Mouse (Mus musculus): ENCODE results near the gene Atg4d.
A peak's percentile ranks its signal among the peaks of the same experiment; 100 is the strongest.
"Not testable (repeated sequence)": the region's sequence is repeated elsewhere in the genome, so short reads cannot be mapped to it uniquely, and the experiment has no call there.

The Atg4d gene

GRCm38 (mm10) chr9:21314367-21315140 is 49.5 kb downstream of the Atg4d start:
- no peak for DNase-seq (ENCODE audit: low spot score)

DNA sequence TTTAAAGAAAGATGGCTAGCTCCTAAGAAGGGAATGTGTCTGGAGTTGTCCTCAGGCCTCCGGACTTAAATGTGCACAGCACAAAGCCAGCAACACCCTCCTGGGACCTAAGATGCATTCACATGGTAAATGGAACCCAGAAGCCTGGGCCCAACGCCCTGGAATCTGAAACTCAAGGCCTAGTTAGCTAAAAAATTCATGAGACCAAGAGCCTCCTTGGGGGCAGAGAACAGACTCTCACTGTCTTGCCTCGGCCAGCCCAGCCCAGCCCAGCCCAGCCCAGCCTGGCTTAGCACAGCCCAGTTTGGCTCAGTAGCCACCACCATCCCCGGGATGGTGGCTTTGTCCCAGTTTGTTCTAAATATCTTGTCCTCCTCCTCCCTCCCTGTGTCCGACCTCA is 50.3 kb downstream of the Atg4d start:
- no peak for DNase-seq (ENCODE audit: low spot score)

DNA sequence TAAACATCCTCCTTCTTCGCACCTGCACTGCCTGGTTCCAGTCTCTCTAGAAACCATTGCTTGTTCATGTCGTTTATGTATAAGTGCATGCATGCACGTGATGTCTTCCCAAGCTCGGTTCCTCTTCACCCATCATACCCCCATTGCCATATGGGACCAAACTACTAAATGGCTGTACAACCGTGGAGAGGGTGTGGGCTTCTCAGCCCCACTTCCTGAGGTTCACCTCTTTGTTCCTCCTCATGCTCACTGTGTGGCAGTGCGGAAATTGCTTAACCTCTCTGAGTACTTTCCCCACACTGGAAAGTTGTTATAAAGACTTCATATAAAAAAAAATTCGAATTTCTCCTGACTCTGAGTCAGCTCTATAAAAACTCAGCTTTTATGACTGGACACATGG is 51.6 kb downstream of the Atg4d start:
- DNase-seq (ENCODE audit: low spot score) = peak; percentile 61

GRCm38 (mm10) chr9:21318792-21319191 is 53.7 kb downstream of the Atg4d start:
- DNase-seq (ENCODE audit: low spot score) = no peak

DNA sequence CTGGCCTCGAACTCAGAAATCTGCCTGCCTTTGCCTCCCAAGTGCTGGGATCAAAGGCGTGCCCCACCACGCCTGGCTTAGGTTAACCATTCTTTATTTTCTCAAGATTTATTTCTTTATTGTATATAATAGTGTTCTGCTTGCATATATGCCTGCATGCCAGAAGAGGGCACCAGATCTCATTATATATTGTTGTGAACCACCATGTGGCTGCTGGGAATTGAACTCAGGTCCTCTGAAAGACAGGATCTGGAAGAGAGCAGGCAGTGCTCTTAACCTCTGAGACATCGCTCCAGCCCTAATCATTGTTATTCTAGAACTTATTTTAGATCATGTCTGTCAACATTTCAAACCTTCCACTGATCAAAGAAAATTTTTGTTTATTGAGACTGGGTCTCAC is 54.4 kb downstream of the Atg4d start:
- no peak for DNase-seq (ENCODE audit: low spot score)

DNA sequence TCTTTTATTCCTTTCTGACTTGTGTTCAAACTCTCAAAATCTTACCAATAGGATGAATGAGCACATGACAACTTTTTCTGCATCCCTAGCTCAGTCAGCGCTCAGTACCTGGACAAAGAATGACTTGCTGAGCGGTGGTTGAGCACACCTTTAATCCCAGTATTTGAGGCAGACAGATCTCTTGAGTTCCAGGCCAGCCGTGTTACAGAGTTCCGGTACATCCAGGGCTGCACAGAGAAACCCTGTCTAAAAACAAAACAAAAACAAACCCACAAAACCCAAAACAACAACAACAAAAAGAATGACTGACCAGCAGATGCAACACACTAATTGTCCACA is 55.2 kb downstream of the Atg4d start:
- DNase-seq (ENCODE audit: low spot score) = no peak

- DNase-seq (ENCODE audit: low spot score) = peak; percentile 76
Observed at GRCm38 (mm10) chr9:21320619-21321512, 55.8 kb downstream of the Atg4d start, which contains the start of gene Slc44a2. Gene Slc44a2, plus strand, starts transcription at chr9:21320698.

- peak; percentile 56 for DNase-seq (ENCODE audit: low spot score)
Observed at GRCm38 (mm10) chr9:21321513-21321835, 56.4 kb downstream of the Atg4d start.

DNA sequence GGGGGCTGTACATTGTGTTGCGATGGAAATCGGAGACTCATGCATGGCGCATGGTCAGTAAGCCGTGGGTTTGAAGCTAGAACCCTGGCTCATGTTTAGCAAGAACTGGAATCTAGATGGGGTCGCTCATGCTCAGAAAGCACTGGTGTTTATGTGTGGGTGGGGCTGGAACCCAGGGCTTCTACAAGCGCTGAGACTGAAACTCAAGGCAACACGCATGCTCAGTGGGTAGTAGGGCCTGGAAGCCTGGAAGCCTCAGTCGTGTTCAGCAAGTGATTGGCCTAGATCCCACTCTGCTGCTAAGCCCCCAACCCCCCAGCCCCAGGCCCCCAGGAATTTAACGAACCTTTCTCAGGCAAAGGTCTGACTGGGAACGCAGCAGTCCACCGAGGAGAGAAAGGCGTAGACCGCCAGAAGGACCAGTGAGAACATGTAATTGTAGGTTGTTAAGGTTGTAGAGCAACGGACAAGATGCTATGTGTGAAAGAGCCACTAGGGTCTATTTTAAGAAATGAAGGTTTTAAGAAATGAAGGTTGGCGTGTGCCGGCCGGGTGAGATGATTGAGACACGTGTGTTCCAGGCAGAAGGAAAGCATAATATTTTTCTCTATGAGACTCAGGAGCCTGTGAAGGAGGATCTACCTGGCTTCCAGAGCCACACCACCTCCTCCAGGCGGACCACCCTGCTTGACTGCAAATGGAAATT is 57.3 kb downstream of the Atg4d start:
- DNase-seq (ENCODE audit: low spot score) = peak; percentile 44

GRCm38 (mm10) chr9:21322917-21323297 is 57.8 kb downstream of the Atg4d start:
- not testable (repeated sequence) for DNase-seq (ENCODE audit: low spot score)

GRCm38 (mm10) chr9:21324269-21324668 is 59.2 kb downstream of the Atg4d start:
- DNase-seq (ENCODE audit: low spot score) = no peak
